ENCODE assay signal across 8 mouse cellular contexts in genomic region chr13:42792279-42792678, GRCm38 (mm10).
DNase-seq lines count a peak whose midpoint lies in the region; ATAC-seq lines count a peak whose summit lies in the region.

No protein-coding gene starts in this region.

- H3K27ac ChIP-seq in kidney, embryonic 15.5 days = no peak overlapping the region
- no peak overlapping the region for H3K27ac ChIP-seq in kidney, embryonic 14.5 days (ENCODE audit: low read depth, low read length)
- H3K27ac ChIP-seq in embryonic facial prominence, embryonic 14.5 days (replicated peaks; ENCODE audit: low read depth, low read length) = no peak overlapping the region
- no peak overlapping the region for H3K27ac ChIP-seq in midbrain, embryonic 14.5 days (replicated peaks; ENCODE audit: low read depth, low read length)

- no peak for ATAC-seq in kidney, embryonic 15.5 days (replicated peaks; ENCODE audit: low FRiP score)
- ATAC-seq in kidney, embryonic 14.5 days (ENCODE audit: low FRiP score, low TSS enrichment) = no peak
- ATAC-seq in embryonic facial prominence, embryonic 14.5 days (ENCODE audit: low read depth) = no peak
- ATAC-seq in midbrain, embryonic 14.5 days (ENCODE audit: low FRiP score, low TSS enrichment) = no peak

- H3K4me1 ChIP-seq in kidney, embryonic 15.5 days = no peaks in the 10 kb centered on the region
- no peaks in the 10 kb centered on the region for H3K4me1 ChIP-seq in kidney, embryonic 14.5 days (ENCODE audit: control insufficient read depth, insufficient read depth, low read length)
- no peaks in the 10 kb centered on the region for H3K4me1 ChIP-seq in embryonic facial prominence, embryonic 14.5 days (ENCODE audit: control insufficient read depth, insufficient read depth, low read length)
- peaks cover 6% of the 10 kb centered on the region; the same call in 1 of the 2 replicates for H3K4me1 ChIP-seq in midbrain, embryonic 14.5 days (ENCODE audit: control insufficient read depth, insufficient read depth, low read length)

- peak overlapping the region; percentile 2; the same call in 1 of the 2 replicates for H3K4me3 ChIP-seq in kidney, embryonic 15.5 days (replicated peaks)
- H3K4me3 ChIP-seq in kidney, embryonic 14.5 days (ENCODE audit: low read length) = no peak overlapping the region
- H3K4me3 ChIP-seq in embryonic facial prominence, embryonic 14.5 days (ENCODE audit: low read depth, low read length) = peak overlapping the region; percentile 8
- no peak overlapping the region for H3K4me3 ChIP-seq in midbrain, embryonic 14.5 days (replicated peaks; ENCODE audit: low read depth, low read length)

- WGBS in kidney, embryonic 15.5 days = 20% methylated on average over 8 of the region's 8 CpGs
- WGBS in kidney, embryonic 14.5 days = 21% methylated on average over 8 of the region's 8 CpGs
- 16% methylated on average over 8 of the region's 8 CpGs for WGBS in embryonic facial prominence, embryonic 14.5 days
- 23% methylated on average over 8 of the region's 8 CpGs for WGBS in midbrain, embryonic 14.5 days

- no peaks in the 10 kb centered on the region for H3K36me3 ChIP-seq in kidney, embryonic 15.5 days
- no peaks in the 10 kb centered on the region for H3K36me3 ChIP-seq in kidney, embryonic 14.5 days (ENCODE audit: control insufficient read depth, insufficient read depth, low read length)
- no peaks in the 10 kb centered on the region for H3K36me3 ChIP-seq in embryonic facial prominence, embryonic 14.5 days (ENCODE audit: control insufficient read depth, insufficient read depth, low read length)
- no peaks in the 10 kb centered on the region for H3K36me3 ChIP-seq in midbrain, embryonic 14.5 days (ENCODE audit: control insufficient read depth, insufficient read depth, low read length)

- no peaks in the 10 kb centered on the region for H3K27me3 ChIP-seq in kidney, embryonic 15.5 days
- H3K27me3 ChIP-seq in kidney, embryonic 14.5 days (ENCODE audit: control insufficient read depth, insufficient read depth, low read length) = no peaks in the 10 kb centered on the region
- H3K27me3 ChIP-seq in embryonic facial prominence, embryonic 14.5 days (replicated peaks; ENCODE audit: control insufficient read depth, insufficient read depth, low read length) = no peaks in the 10 kb centered on the region
- H3K27me3 ChIP-seq in midbrain, embryonic 14.5 days (ENCODE audit: control insufficient read depth, insufficient read depth, low read length) = no peaks in the 10 kb centered on the region

- no peak overlapping the region for H3K9ac ChIP-seq in kidney, embryonic 15.5 days
- H3K9ac ChIP-seq in kidney, embryonic 14.5 days (ENCODE audit: low read depth, low read length) = no peak overlapping the region
- no peak overlapping the region for H3K9ac ChIP-seq in embryonic facial prominence, embryonic 14.5 days (ENCODE audit: low read depth, low read length)
- H3K9ac ChIP-seq in midbrain, embryonic 14.5 days (replicated peaks; ENCODE audit: low read length) = no peak overlapping the region

- peak overlapping the region; percentile 42 for H3K4me2 ChIP-seq in kidney, embryonic 15.5 days
- H3K4me2 ChIP-seq in kidney, embryonic 14.5 days (replicated peaks; ENCODE audit: low read depth, low read length) = no peak overlapping the region; the same call in 1 of the 2 replicates
- peak overlapping the region; percentile 37 for H3K4me2 ChIP-seq in embryonic facial prominence, embryonic 14.5 days (ENCODE audit: low read depth, low read length)
- peak overlapping the region; percentile 32 for H3K4me2 ChIP-seq in midbrain, embryonic 14.5 days (ENCODE audit: low read length)

- H3K9me3 ChIP-seq in kidney, embryonic 15.5 days (replicated peaks) = no peaks in the 10 kb centered on the region
- H3K9me3 ChIP-seq in kidney, embryonic 14.5 days (ENCODE audit: control insufficient read depth, low read length) = no peaks in the 10 kb centered on the region
- H3K9me3 ChIP-seq in embryonic facial prominence, embryonic 14.5 days (ENCODE audit: control insufficient read depth, low read length) = no peaks in the 10 kb centered on the region
- no peaks in the 10 kb centered on the region for H3K9me3 ChIP-seq in midbrain, embryonic 14.5 days (ENCODE audit: control insufficient read depth, low read length)

- peak; percentile 14 for DNase-seq in adipocyte (ENCODE audit: low spot score)
- DNase-seq in embryonic facial prominence, embryonic 14.5 days (ENCODE audit: low spot score) = no peak
- DNase-seq in midbrain, embryonic 14.5 days = peak; percentile 71
- DNase-seq in Muller cell, postnatal 12 days (ENCODE audit: inconsistent ontology term) = no peak
- no peak for DNase-seq in frontal cortex, postnatal 36 days (ENCODE audit: low spot score in 2 of 2)
- DNase-seq in gastrocnemius, adult 8-10 months (ENCODE audit: low spot score in 2 of 2) = no peak

Comparison
In these comparisons a context has a peak if more than half of its experiments do, and no peak if none do; other contexts are left out.
1. H3K4me3 ChIP-seq: peak in kidney, embryonic 15.5 days (single experiment) and embryonic facial prominence, embryonic 14.5 days (single experiment); none in kidney, embryonic 14.5 days (single experiment) and midbrain, embryonic 14.5 days (single experiment).
2. DNase-seq: peak in adipocyte (single experiment) and midbrain, embryonic 14.5 days (single experiment); none in embryonic facial prominence, embryonic 14.5 days (single experiment), Muller cell, postnatal 12 days (single experiment), frontal cortex, postnatal 36 days (0 of 2) and gastrocnemius, adult 8-10 months (0 of 2).